In the genomic region with DNA sequence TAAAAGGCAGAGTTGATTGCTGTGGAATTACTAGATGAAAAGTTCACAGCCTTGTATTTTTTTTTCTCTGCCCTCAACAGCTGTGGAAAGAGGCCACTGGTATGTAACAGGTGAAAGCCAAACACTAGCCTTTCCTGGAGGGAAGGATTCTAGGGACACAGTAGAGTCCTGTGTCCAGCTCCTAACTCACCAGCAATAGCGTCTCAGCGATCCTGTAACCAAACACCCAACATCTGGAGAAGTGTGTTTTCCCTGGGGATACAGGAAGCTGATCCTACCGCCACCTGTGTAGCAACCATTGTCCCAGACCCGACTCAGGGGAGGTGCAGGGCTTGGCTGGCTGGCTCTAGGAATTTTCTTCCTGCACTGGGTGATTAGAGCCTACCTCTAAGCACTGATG, we compare ENCODE assay signal across 15 mouse cellular contexts. TPM values are rescaled to one million over a fixed set of nuclear protein-coding genes. Genes with fewer than 3 reads are reported as not detected.
A peak's percentile ranks its signal among the peaks of the same experiment; 100 is the strongest.
DNase-seq lines count a peak whose midpoint lies in the region; ATAC-seq and TF ChIP-seq lines count a peak whose summit lies in the region.
"Had no signal": no experiment of that assay in that cellular context is flagged by ENCODE, and none has a peak within 500 bp of the region (broad histone marks: within the 10 kb centered on the region; RNA-seq: fewer than 3 reads in every experiment).

No protein-coding gene starts in this region.

- no peak for ATAC-seq in hindbrain, embryonic 12.5 days (ENCODE audit: low FRiP score)
- peak; percentile 78 for ATAC-seq in limb, embryonic 13.5 days (ENCODE audit: low FRiP score, low read depth)
- ATAC-seq in stomach, postnatal 0 days (ENCODE audit: low FRiP score, low TSS enrichment) = no peak
- no peak for ATAC-seq in inflammation-experienced regulatory T-cells, adult 6 months
- ATAC-seq: CD4-positive, CD25-positive, alpha-beta regulatory T cell, adult 4 months; forebrain, embryonic 13.5 days had no signal

- H3K4me2 ChIP-seq in hindbrain, embryonic 12.5 days (replicated peaks) = no peak overlapping the region
- H3K4me2 ChIP-seq in limb, embryonic 13.5 days (replicated peaks) = no peak overlapping the region
- no peak overlapping the region for H3K4me2 ChIP-seq in stomach, postnatal 0 days (replicated peaks; ENCODE audit: low read depth)
- H3K4me2 ChIP-seq: forebrain, embryonic 13.5 days; heart, embryonic 15.5 days had no signal

- H3K4me3 ChIP-seq in hindbrain, embryonic 10.5 days = no peak overlapping the region
- H3K4me3 ChIP-seq in hindbrain, embryonic 12.5 days = no peak overlapping the region
- no peak overlapping the region for H3K4me3 ChIP-seq in ES-E14 (ENCODE audit: insufficient read depth in 1 of 2, low read depth in 1 of 2, low read length in 2 of 2, poor library complexity in 1 of 2, severe bottlenecking in 1 of 2)
- no peak overlapping the region for H3K4me3 ChIP-seq in limb, embryonic 13.5 days
- H3K4me3 ChIP-seq in stomach, postnatal 0 days (ENCODE audit: low read depth, low read length) = no peak overlapping the region
- H3K4me3 ChIP-seq: forebrain, embryonic 13.5 days; heart, embryonic 15.5 days had no signal

- peaks cover 7% of the 10 kb centered on the region; the same call in 1 of the 2 replicates for H3K4me1 ChIP-seq in hindbrain, embryonic 10.5 days (replicated peaks)
- no peaks in the 10 kb centered on the region for H3K4me1 ChIP-seq in hindbrain, embryonic 12.5 days
- H3K4me1 ChIP-seq in ES-E14 (ENCODE audit: control insufficient read depth in 2 of 2, insufficient read depth in 2 of 2, low read length in 2 of 2, poor library complexity in 1 of 2) = peaks cover 11 to 39% of the 10 kb centered on the region in 2 experiments
- H3K4me1 ChIP-seq in limb, embryonic 13.5 days = peaks cover 31% of the 10 kb centered on the region
- H3K4me1 ChIP-seq in stomach, postnatal 0 days (replicated peaks; ENCODE audit: control insufficient read depth, insufficient read depth) = no peaks in the 10 kb centered on the region; the same call in 1 of the 2 replicates
- H3K4me1 ChIP-seq: forebrain, embryonic 13.5 days had no signal

- DNase-seq in hindbrain, embryonic 10.5 days (ENCODE audit: low spot score) = peak; percentile 10
- no peak for DNase-seq in ES-E14 (ENCODE audit: low read depth, low spot score)
- peak; percentile 29 for DNase-seq in embryo, embryonic 9.5 days (ENCODE audit: extremely low spot score)
- no peak for DNase-seq in stomach, postnatal 0 days (ENCODE audit: low spot score)
- DNase-seq: adrenal gland, postnatal 10 days had no signal

- TF ChIP-seq CTCF in stomach, postnatal 0 days (IDR thresholded peaks at IDR 0.05; ENCODE audit: low read depth) = no peak

- no peak for TF ChIP-seq EP300 in stomach, postnatal 0 days (optimal IDR thresholded peaks at IDR 0.05)

- H3K9me3 ChIP-seq in hindbrain, embryonic 10.5 days = no peaks in the 10 kb centered on the region
- no peaks in the 10 kb centered on the region for H3K9me3 ChIP-seq in hindbrain, embryonic 12.5 days (replicated peaks)
- no peaks in the 10 kb centered on the region for H3K9me3 ChIP-seq in ES-E14 (ENCODE audit: control insufficient read depth, insufficient read depth, low read depth, low read length)
- no peaks in the 10 kb centered on the region for H3K9me3 ChIP-seq in limb, embryonic 13.5 days
- H3K9me3 ChIP-seq in stomach, postnatal 0 days (ENCODE audit: control insufficient read depth, low read length) = no peaks in the 10 kb centered on the region
- H3K9me3 ChIP-seq: forebrain, embryonic 13.5 days; heart, embryonic 15.5 days had no signal

- peaks cover 24% of the 10 kb centered on the region for H3K36me3 ChIP-seq in hindbrain, embryonic 10.5 days
- peaks cover 29% of the 10 kb centered on the region for H3K36me3 ChIP-seq in hindbrain, embryonic 12.5 days
- peaks cover 23% of the 10 kb centered on the region for H3K36me3 ChIP-seq in ES-E14 (ENCODE audit: control insufficient read depth, insufficient read depth, low read length, poor library complexity, severe bottlenecking)
- peaks cover 62% of the 10 kb centered on the region for H3K36me3 ChIP-seq in limb, embryonic 13.5 days
- H3K36me3 ChIP-seq in stomach, postnatal 0 days (ENCODE audit: control insufficient read depth, insufficient read depth, low read length) = peaks cover 4% of the 10 kb centered on the region; the same call in 1 of the 2 replicates

- no peak overlapping the region for H3K9ac ChIP-seq in hindbrain, embryonic 12.5 days
- H3K9ac ChIP-seq in ES-E14 (ENCODE audit: insufficient read depth, low read depth, low read length, poor library complexity, severe bottlenecking) = no peak overlapping the region
- no peak overlapping the region for H3K9ac ChIP-seq in limb, embryonic 13.5 days
- no peak overlapping the region for H3K9ac ChIP-seq in stomach, postnatal 0 days (ENCODE audit: low read length)
- H3K9ac ChIP-seq: forebrain, embryonic 13.5 days; heart, embryonic 15.5 days had no signal

- WGBS in hindbrain, embryonic 10.5 days = 23% methylated on average over 4 of the region's 4 CpGs
- WGBS in hindbrain, embryonic 12.5 days = 43% methylated on average over 4 of the region's 4 CpGs
- 10% methylated on average over 4 of the region's 4 CpGs for WGBS in limb, embryonic 13.5 days
- WGBS in stomach, postnatal 0 days = 23% methylated on average over 4 of the region's 4 CpGs

- H3K27me3 ChIP-seq in hindbrain, embryonic 10.5 days (ENCODE audit: insufficient read depth, poor library complexity, severe bottlenecking) = no peaks in the 10 kb centered on the region
- H3K27me3 ChIP-seq in hindbrain, embryonic 12.5 days = no peaks in the 10 kb centered on the region
- H3K27me3 ChIP-seq in limb, embryonic 13.5 days = no peaks in the 10 kb centered on the region
- no peaks in the 10 kb centered on the region for H3K27me3 ChIP-seq in stomach, postnatal 0 days (ENCODE audit: control insufficient read depth, insufficient read depth, low read length)
- H3K27me3 ChIP-seq: forebrain, embryonic 13.5 days; heart, embryonic 15.5 days had no signal

- in situ Hi-C loops in ES-E14 (cut with MboI; ENCODE audit: low sequenced_read_pairs in 2 of 2, unreplicated experiment in 2 of 2) = no loop called here

- no peak overlapping the region for H3K27ac ChIP-seq in hindbrain, embryonic 10.5 days
- H3K27ac ChIP-seq in hindbrain, embryonic 12.5 days = no peak overlapping the region
- peak overlapping the region; percentile 73 for H3K27ac ChIP-seq in ES-E14 (ENCODE audit: insufficient read depth, low read depth, low read length, poor library complexity, severe bottlenecking)
- 0 out of 2 replicates have a peak overlapping the region, but pooled peaks have one; percentile 4 for H3K27ac ChIP-seq in limb, embryonic 13.5 days
- H3K27ac ChIP-seq in stomach, postnatal 0 days (replicated peaks) = no peak overlapping the region
- H3K27ac ChIP-seq: forebrain, embryonic 13.5 days; heart, embryonic 15.5 days had no signal

TF ChIP-seq in ES-E14, 5 proteins besides CTCF, POLR2A, EP300 and RAD21:
- TF ChIP-seq ZC3H11A (IDR thresholded peaks at IDR 0.05; ENCODE audit: borderline replicate concordance, low read depth, low read length) (no peak), HCFC1 (IDR thresholded peaks at IDR 0.05; ENCODE audit: borderline replicate concordance, insufficient read depth, low read length) (no peak), MAFK (IDR thresholded peaks at IDR 0.05; ENCODE audit: insufficient read depth, low read depth, low read length) (no peak), CHD2 (IDR thresholded peaks at IDR 0.05; ENCODE audit: low read depth, low read length) (no peak), ZNF384 (IDR thresholded peaks at IDR 0.05; ENCODE audit: low read depth, low read length) (no peak)

RNA-seq across cellular contexts. Expression of gene Nipal4, which starts 46.7 kb away (rescaled TPM):
- polyA plus RNA-seq in hindbrain, embryonic 10.5 days (2016; fragmentation: Nextera tagmentation; extraction: Ambion mirVana) = 0.65 and 0.66 TPM in 2 replicates
- 0.72 and 0.90 TPM in 2 replicates for polyA plus RNA-seq in hindbrain, embryonic 12.5 days (2016; fragmentation: Nextera tagmentation; extraction: Ambion mirVana)
- total RNA-seq in ES-E14 (2012; rRNA removed) = 1.7 and 2.1 TPM in 2 replicates
- polyA plus RNA-seq in limb, embryonic 13.5 days (2015; fragmentation: Nextera tagmentation; extraction: Ambion mirVana) = 1.4 and 1.7 TPM in 2 replicates
- 29.2 and 30.0 TPM in 2 replicates for polyA plus RNA-seq in stomach, postnatal 0 days (2015; fragmentation: Nextera tagmentation; extraction: Ambion mirVana)
- under 1 TPM in 2 of 3 experiments, not detected in 1; 0.26 to 0.74 TPM for polyA plus RNA-seq in inflammation-experienced regulatory T-cells, adult 6 months (2017; shearing (Covaris generic))
- total RNA-seq: common myeloid progenitor, adult 5-6 weeks; gastrocnemius, adult 18-20 months; megakaryocyte progenitor cell, adult 5-6 weeks; monocyte, adult 5-6 weeks had no signal

Comparison
In these comparisons a context has a peak if more than half of its experiments do, and no peak if none do; other contexts are left out.
1. DNase-seq: peak in hindbrain, embryonic 10.5 days (single experiment) and embryo, embryonic 9.5 days (single experiment); none in ES-E14 (single experiment) and stomach, postnatal 0 days (single experiment).
2. H3K27ac ChIP-seq: peak in ES-E14 (single experiment) and limb, embryonic 13.5 days (single experiment); none in hindbrain, embryonic 10.5 days (single experiment), hindbrain, embryonic 12.5 days (single experiment) and stomach, postnatal 0 days (single experiment).
3. RNA of gene Nipal4, which starts 46.7 kb away (polyA plus RNA-seq): 29.2 to 30.0 TPM in stomach, postnatal 0 days; 1.4 to 1.7 TPM in limb, embryonic 13.5 days, 0.72 to 0.90 TPM in hindbrain, embryonic 12.5 days, 0.65 to 0.66 TPM in hindbrain, embryonic 10.5 days and 0.26 to 0.74 TPM in inflammation-experienced regulatory T-cells, adult 6 months; every median in the first group is over 10 times any median in the second.